Mouse (Mus musculus) heart, postnatal 0 days (tissue): ENCODE results near the gene Slc35b2. TPM values are rescaled to one million over a fixed set of nuclear protein-coding genes. Genes with fewer than 3 reads are reported as not detected.

Experiments used
- ATAC-seq: fragments of 200-750 bp; cut with Nextera tagmentation; 2 replicates; pipeline ENCODE4 v1.8.0; 2017; ENCODE audit warnings: low read depth, moderate number of reproducible peaks, moderate library complexity; ENCODE audit not compliant: insufficient read depth
- DNase-seq: peaks from one replicate; pipeline ENCODE4 v3.0.0-alpha.2; 2016; ENCODE audit warnings: low spot score
- H3K27ac ChIP-seq: fragments of 300-500 bp; sonication (generic); 2 replicates; pipeline ENCODE4 v1.5.1; 2014; ENCODE audit warnings: low read depth, mild to moderate bottlenecking
- H3K27me3 ChIP-seq: fragments of 300-500 bp; sonication (generic); 2 replicates; pipeline ENCODE4 v1.6.1; 2014; ENCODE audit warnings: low read length, mixed read lengths; ENCODE audit not compliant: control insufficient read depth, insufficient read depth
- H3K36me3 ChIP-seq: fragments of 300-500 bp; sonication (generic); replicated peaks from 2 replicates; pipeline ENCODE4 v1.6.1; 2014; ENCODE audit warnings: low read length, mixed read lengths; ENCODE audit not compliant: control insufficient read depth, insufficient read depth
- H3K4me1 ChIP-seq: fragments of 300-500 bp; sonication (generic); 2 replicates; pipeline ENCODE4 v1.6.1; 2014; ENCODE audit warnings: antibody characterized with exemption; ENCODE audit not compliant: control insufficient read depth, insufficient read depth
- H3K4me2 ChIP-seq: fragments of 300-500 bp; sonication (generic); 2 replicates; pipeline ENCODE4 v1.6.1; 2014; ENCODE audit warnings: low read depth, mild to moderate bottlenecking, low read length, moderate library complexity
- H3K4me3 ChIP-seq: fragments of 300-500 bp; sonication (generic); 2 replicates; pipeline ENCODE4 v1.5.1; 2014; ENCODE audit warnings: low read depth, low read length
- H3K9ac ChIP-seq: fragments of 300-500 bp; sonication (generic); replicated peaks from 2 replicates; pipeline ENCODE4 v1.6.1; 2014; ENCODE audit warnings: low read depth, low read length, mixed read lengths
- H3K9me3 ChIP-seq: fragments of 300-500 bp; sonication (generic); replicated peaks from 2 replicates; pipeline ENCODE4 v1.6.1; 2016; ENCODE audit warnings: low read length; ENCODE audit not compliant: control insufficient read depth
- CTCF ChIP-seq: IDR thresholded peaks from 2 replicates; pipeline ENCODE4 v1.5.1; 2016; ENCODE audit warnings: antibody characterized with exemption, control low read depth, low read depth
- EP300 ChIP-seq: IDR thresholded peaks from 2 replicates; pipeline ENCODE4 v1.6.1; 2016; ENCODE audit warnings: antibody characterized with exemption, low read depth
- whole genome bisulfite sequencing: fragments of 180-500 bp; shearing (Covaris S2); extraction: QIAGEN DNeasy Blood & Tissue Kit; methylation state at CpG from one replicate; pipeline ENCODE4 v1.1.7; 2014; 5-methylcytosine and 5-hydroxymethylcytosine counted together
- polyA plus RNA-seq: library from polyadenylated mRNA; unstranded; fragments of >200 nt; fragmentation: Nextera tagmentation; extraction: Ambion mirVana; gene quantifications from 2 replicates; pipeline ENCODE4 v1.2.1, GENCODE M21; 2015
- total RNA-seq: library from RNA; depleted of rRNA; stranded (reverse); fragments of >200 nt; gene quantifications from 2 replicates; pipeline ENCODE4 v1.2.3, GENCODE M21; 2014; ENCODE audit warnings: low replicate concordance

Gene Slc35b2
- total and polyA plus RNA-seq, 2 experiments from 2014 or later = 64.8 to 137 TPM

DNA sequence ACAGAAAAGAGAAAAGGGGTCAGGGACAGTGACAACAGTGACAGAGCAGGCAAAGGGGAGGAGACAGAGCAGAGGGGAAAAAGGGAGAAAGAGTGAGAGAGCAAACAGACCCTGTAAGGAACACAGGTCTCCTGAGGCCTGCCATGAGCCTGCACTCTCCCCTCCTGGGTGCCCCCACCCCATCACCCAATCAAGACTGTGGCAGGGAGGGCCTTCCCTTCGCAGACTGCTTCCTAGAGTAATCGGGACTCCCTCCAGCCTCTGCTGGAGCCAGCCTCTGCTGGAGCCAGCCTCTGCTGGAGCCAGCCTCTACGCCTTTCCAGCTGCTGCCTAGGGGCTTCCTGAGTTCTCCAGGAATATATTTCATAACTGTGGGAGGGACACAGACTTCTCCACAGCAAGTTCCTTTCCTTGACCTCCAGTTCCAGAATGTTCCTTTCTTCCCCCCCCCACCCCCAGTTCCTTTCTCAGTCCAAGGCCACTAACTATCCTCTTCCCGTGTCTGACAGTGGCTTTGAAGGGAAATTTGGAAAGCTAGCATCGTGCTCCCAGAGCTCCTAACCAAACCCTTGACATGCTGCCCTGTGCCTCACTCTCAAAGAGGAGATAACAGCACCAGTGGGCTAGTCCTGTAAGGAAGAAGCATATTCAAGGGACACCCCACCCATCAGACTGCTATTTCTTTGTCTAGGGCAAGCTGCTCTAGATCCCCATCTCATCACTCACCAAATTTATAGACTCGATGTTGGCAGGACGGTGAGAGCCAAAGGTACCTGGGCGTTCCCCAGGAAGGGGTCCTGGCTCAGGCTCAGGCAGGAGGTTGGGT, 29.1 kb downstream of the Slc35b2 start:
- peaks cover 57% of the 10 kb centered on the region for H3K4me1 ChIP-seq
- peak overlapping the region; percentile 96 for H3K4me2 ChIP-seq
- peak overlapping the region; percentile 85 for H3K27ac ChIP-seq
- H3K9ac ChIP-seq = peak overlapping the region; percentile 31
- peak overlapping the region; percentile 66 for H3K4me3 ChIP-seq
- TF ChIP-seq CTCF (no peak), EP300 (no peak)
- WGBS = 33% methylated on average over 7 of the region's 8 CpGs
- H3K9me3 ChIP-seq = no peaks in the 10 kb centered on the region
- H3K27me3 ChIP-seq = no peaks in the 10 kb centered on the region
- H3K36me3 ChIP-seq = peaks cover 20% of the 10 kb centered on the region
- ATAC-seq = no peak
- no peak for DNase-seq

- TF ChIP-seq CTCF (peak; percentile 21), EP300 (no peak)
- DNase-seq = no peak
- Histone ChIP-seq H3K27ac (peak overlapping the region; percentile 85; the same call in 1 of the 2 replicates), H3K36me3 (peaks cover 15% of the 10 kb centered on the region), H3K4me3 (peak overlapping the region; percentile 66; the same call in 1 of the 2 replicates), H3K4me2 (peak overlapping the region; percentile 96), H3K4me1 (peaks cover 57% of the 10 kb centered on the region), H3K9me3 (no peaks in the 10 kb centered on the region), H3K27me3 (no peaks in the 10 kb centered on the region), H3K9ac (peak overlapping the region; percentile 31; the same call in 1 of the 2 replicates)
- ATAC-seq = no peak
- 41% methylated on average over 8 of the region's 8 CpGs for WGBS
These were observed 29.8 kb downstream of the Slc35b2 start for GRCm38 (mm10) chr17:45593479-45593878.

- WGBS = 58% methylated on average over 8 of the region's 8 CpGs
- Histone ChIP-seq H3K4me1 (peaks cover 58% of the 10 kb centered on the region), H3K9ac (no peak overlapping the region; the same call in 1 of the 2 replicates), H3K4me3 (peak overlapping the region; percentile 66), H3K4me2 (peak overlapping the region; percentile 96), H3K36me3 (peaks cover 10% of the 10 kb centered on the region), H3K9me3 (no peaks in the 10 kb centered on the region), H3K27me3 (no peaks in the 10 kb centered on the region), H3K27ac (no peak overlapping the region)
- DNase-seq (no peak), ATAC-seq (no peak)
- TF ChIP-seq EP300 = no peak
- TF ChIP-seq CTCF = no peak
These were observed 30.5 kb downstream of the Slc35b2 start for GRCm38 (mm10) chr17:45594195-45594594.

DNA sequence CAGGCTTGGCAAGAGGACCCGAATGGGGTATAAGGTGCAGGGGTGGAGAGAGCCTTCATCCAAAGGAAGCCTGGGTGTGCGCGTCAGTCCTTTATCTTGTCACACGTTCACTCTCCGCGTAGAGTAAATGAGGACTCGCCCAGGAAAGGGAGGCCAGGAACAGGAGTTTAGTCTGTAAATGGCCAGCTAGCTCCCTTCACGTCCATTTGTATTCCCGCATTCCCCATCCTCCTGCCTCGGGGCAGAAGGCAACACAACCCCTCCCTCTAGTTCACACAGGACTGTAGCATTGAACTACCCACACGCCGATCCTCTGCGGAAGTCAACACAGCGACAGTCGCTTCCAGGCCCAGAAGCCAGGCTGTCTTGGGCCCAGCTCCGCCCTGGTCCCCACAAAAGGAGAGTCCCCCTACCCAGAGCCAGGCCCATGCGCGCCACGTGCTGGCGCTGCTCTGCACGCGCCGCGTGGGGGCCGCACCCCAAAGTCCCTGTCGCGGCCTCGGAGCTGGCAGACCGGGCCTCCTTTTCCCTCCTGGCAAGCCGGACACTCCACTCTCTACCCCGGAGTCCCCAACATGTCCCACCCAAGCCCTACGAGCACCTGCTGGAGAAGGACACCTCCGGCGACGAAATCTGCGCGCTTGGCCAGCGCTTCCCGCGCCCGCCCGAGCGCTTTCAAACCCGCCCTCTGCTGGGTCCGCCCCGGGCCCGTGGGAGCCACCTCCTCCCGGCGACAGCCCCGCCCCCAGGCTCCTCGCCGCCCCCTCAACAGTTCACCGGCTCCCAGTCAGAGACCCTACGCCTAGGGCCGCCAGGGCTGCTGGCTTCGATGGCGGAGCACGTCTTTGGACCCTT, 31.4 kb downstream of the Slc35b2 start:
- Histone ChIP-seq H3K4me2 (peak overlapping the region; percentile 96), H3K4me1 (peaks cover 60% of the 10 kb centered on the region), H3K27ac (peak overlapping the region; percentile 72), H3K9ac (peak overlapping the region; percentile 64), H3K4me3 (peak overlapping the region; percentile 66), H3K36me3 (peaks cover under 1% of the 10 kb centered on the region; the same call in 1 of the 2 replicates), H3K9me3 (no peaks in the 10 kb centered on the region), H3K27me3 (no peaks in the 10 kb centered on the region)
- peak; percentile 71 for DNase-seq
- WGBS = 2% methylated on average over 58 of the region's 58 CpGs
- TF ChIP-seq EP300 (no peak), CTCF (peak; percentile 4; the same call in 1 of the 2 replicates)
- ATAC-seq = peak; percentile 42

DNA sequence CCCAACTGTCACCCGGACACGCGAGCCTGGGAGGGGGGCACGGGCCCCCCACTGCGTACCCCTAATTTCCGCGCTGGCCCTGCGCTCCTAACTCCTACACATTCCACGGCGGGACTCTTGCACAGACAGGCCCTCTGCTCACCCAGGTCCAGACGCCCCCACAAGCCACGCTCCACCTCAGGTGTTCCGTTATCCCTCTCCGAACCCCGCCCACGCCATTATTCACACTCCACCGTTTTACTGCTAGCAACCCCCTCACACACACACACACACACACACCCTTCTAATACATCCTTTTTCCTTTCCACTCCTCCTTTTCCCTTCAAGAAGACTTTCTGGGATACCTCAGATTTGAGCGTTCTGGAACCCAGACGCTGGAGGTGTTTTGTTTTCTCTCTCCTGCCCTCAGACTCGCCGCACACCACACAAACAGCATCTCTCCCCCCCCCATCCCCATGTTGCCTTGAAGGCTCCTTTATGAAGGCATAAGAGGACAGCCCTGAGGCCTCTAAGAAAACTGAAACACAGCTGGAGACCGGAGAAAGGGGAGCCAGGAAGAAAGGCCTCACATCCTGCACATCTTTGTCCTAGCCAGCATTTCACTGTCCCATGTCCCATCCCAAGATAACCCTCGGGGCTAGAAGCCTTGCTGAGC, 32.2 kb downstream of the Slc35b2 start:
- Histone ChIP-seq H3K27ac (peak overlapping the region; percentile 72), H3K4me3 (peak overlapping the region; percentile 66), H3K36me3 (no peaks in the 10 kb centered on the region), H3K4me1 (peaks cover 58% of the 10 kb centered on the region), H3K9me3 (no peaks in the 10 kb centered on the region), H3K27me3 (no peaks in the 10 kb centered on the region), H3K4me2 (peak overlapping the region; percentile 96), H3K9ac (peak overlapping the region; percentile 64)
- DNase-seq (no peak), ATAC-seq (no peak)
- WGBS = 23% methylated on average over 23 of the region's 23 CpGs
- TF ChIP-seq EP300 (no peak), CTCF (no peak)
